Mouse (Mus musculus) hindbrain, embryonic 12.5 days (tissue): ENCODE data around the gene Slc25a34. TPM values are rescaled to one million over a fixed set of nuclear protein-coding genes. Genes with fewer than 3 reads are reported as not detected.

Source experiments
- ATAC-seq: fragments of 200-750 bp; cut with Nextera tagmentation; 2 replicates; pipeline ENCODE4 v1.8.0; 2017; ENCODE audit warnings: moderate TSS enrichment; ENCODE audit not compliant: low FRiP score
- H3K27ac ChIP-seq: fragments of 300-500 bp; sonication (generic); 2 replicates; pipeline ENCODE4 v1.5.1; 2016; ENCODE audit warnings: mild to moderate bottlenecking
- H3K27me3 ChIP-seq: fragments of 300-500 bp; sonication (generic); 2 replicates; pipeline ENCODE4 v1.6.1; 2016; ENCODE audit warnings: mild to moderate bottlenecking
- H3K36me3 ChIP-seq: fragments of 300-500 bp; sonication (generic); 2 replicates; pipeline ENCODE4 v1.6.1; 2016; ENCODE audit warnings: mild to moderate bottlenecking
- H3K4me1 ChIP-seq: fragments of 300-500 bp; sonication (generic); 2 replicates; pipeline ENCODE4 v1.6.1; 2016
- H3K4me2 ChIP-seq: fragments of 300-500 bp; sonication (generic); replicated peaks from 2 replicates; pipeline ENCODE4 v1.6.1; 2016; ENCODE audit warnings: mild to moderate bottlenecking
- H3K4me3 ChIP-seq: fragments of 300-500 bp; sonication (generic); 2 replicates; pipeline ENCODE4 v1.5.1; 2016; ENCODE audit warnings: mild to moderate bottlenecking
- H3K9ac ChIP-seq: fragments of 300-500 bp; sonication (generic); 2 replicates; pipeline ENCODE4 v1.6.1; 2016; ENCODE audit warnings: mild to moderate bottlenecking, moderate library complexity
- H3K9me3 ChIP-seq: fragments of 300-500 bp; sonication (generic); replicated peaks from 2 replicates; pipeline ENCODE4 v1.6.1; 2016; ENCODE audit warnings: mild to moderate bottlenecking
- WGBS: fragments of 180-500 bp; shearing (Covaris S2); methylation state at CpG from one replicate; pipeline ENCODE4 v1.1.7; 2016; 5-methylcytosine and 5-hydroxymethylcytosine counted together
- polyA plus RNA-seq: library from polyadenylated mRNA; unstranded; fragments of >200 nt; fragmentation: Nextera tagmentation; extraction: Ambion mirVana; gene quantifications from 2 replicates; pipeline ENCODE4 v1.2.1, GENCODE M21; 2016

Slc25a34 gene
- polyA plus RNA-seq, 1 experiment from 2014 or later = not detected

DNA sequence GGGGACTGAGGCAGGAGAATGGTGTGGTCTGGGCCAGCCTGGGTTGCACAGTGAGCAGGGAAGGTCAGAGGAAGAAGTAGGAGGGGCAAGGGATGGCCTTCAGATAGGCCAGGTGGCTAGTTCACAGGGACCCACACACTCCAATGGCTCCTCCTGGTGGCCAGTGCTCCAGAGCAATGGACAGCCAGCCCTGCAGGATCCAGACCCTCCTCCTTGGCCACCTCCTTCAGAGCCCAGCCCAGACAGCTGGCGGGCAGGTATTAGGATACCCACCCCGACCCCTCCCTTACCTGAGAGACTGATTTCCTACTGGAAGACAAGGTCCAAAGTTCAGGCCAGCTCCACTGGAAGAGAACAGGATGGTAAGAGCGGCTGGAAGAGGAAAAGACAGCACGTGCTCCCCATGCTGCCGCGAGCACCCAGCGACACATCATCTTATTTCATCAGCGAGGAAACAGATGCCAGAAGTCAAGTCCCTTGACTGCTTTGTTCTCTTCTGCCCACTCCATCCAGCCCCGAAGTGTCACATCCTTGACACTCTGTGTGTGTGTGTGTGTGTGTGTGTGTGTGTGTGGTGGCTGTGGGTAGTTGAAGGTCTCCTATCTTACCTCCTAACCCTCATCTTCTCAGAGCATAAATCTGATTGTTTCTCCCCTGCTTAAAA lies 27.9 kb downstream of the Slc25a34 start:
- no peak overlapping the region for H3K9ac ChIP-seq
- H3K27ac ChIP-seq = no peak overlapping the region
- peaks cover 23% of the 10 kb centered on the region for H3K27me3 ChIP-seq
- H3K4me2 ChIP-seq = no peak overlapping the region
- 88% methylated on average over 9 of the region's 9 CpGs for WGBS
- H3K36me3 ChIP-seq = peaks cover 7% of the 10 kb centered on the region; the same call in 1 of the 2 replicates
- no peak overlapping the region for H3K4me3 ChIP-seq
- H3K4me1 ChIP-seq = peaks cover 21% of the 10 kb centered on the region
- no peak for ATAC-seq
- H3K9me3 ChIP-seq = no peaks in the 10 kb centered on the region

DNA sequence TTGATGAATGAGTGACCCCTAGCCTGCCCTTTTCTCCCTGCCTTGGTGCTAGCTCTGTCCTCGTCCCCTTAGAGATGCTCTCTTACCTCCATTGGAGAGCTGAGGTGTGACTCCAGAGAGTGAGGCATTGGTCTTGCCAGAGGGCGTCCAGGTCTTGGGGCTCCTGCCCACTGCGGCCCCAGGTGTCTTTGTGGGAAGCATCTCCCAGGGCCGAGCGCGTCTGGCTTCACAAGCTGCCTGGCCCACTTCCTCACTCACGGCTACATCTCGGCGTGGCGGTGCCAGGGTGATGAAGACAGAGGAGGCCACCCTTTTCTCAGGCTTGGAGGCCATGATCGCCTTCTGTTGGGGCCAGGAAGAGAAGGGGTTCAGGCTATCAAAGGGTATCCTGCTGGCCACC lies 28.5 kb downstream of the Slc25a34 start:
- Histone ChIP-seq H3K4me2 (no peak overlapping the region), H3K4me3 (no peak overlapping the region), H3K9ac (no peak overlapping the region), H3K27me3 (peaks cover 17% of the 10 kb centered on the region), H3K36me3 (peaks cover 8% of the 10 kb centered on the region; the same call in 1 of the 2 replicates), H3K9me3 (no peaks in the 10 kb centered on the region), H3K4me1 (peaks cover 18% of the 10 kb centered on the region), H3K27ac (no peak overlapping the region)
- 91% methylated on average over 11 of the region's 11 CpGs for WGBS
- no peak for ATAC-seq

GRCm38 (mm10) chr4:141591547-141591946 lies 32.1 kb downstream of the Slc25a34 start:
- H3K4me3 ChIP-seq = no peak overlapping the region
- H3K36me3 ChIP-seq = peaks cover 13% of the 10 kb centered on the region
- WGBS = 29% methylated on average over 3 of the region's 3 CpGs
- H3K27ac ChIP-seq = no peak overlapping the region
- H3K27me3 ChIP-seq = no peaks in the 10 kb centered on the region
- no peaks in the 10 kb centered on the region for H3K9me3 ChIP-seq
- H3K4me1 ChIP-seq = no peaks in the 10 kb centered on the region
- no peak overlapping the region for H3K4me2 ChIP-seq
- no peak for ATAC-seq
- no peak overlapping the region for H3K9ac ChIP-seq

DNA sequence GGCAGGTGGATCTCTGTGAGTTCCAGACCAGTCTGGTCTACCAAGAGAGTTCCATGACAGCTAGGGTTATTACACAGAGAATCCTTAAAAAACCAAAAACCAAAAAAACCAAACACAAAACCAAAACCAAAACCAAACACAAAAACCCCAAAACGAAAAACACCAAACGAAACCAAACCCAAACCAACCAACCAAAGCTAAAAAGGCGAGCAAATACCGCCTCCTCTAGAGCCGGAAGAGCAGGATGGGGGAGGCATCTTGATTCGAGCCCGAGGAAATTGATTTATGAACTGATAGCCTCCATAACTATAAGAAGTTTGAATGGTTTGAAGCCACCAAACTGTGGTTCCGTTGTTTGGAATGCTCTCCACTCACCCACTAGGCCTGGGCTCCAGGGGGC lies 39.7 kb downstream of the Slc25a34 start:
- Histone ChIP-seq H3K9ac (no peak overlapping the region), H3K27me3 (no peaks in the 10 kb centered on the region), H3K27ac (no peak overlapping the region), H3K9me3 (no peaks in the 10 kb centered on the region), H3K4me1 (no peaks in the 10 kb centered on the region), H3K4me3 (no peak overlapping the region), H3K36me3 (peaks cover 24% of the 10 kb centered on the region; the same call in 1 of the 2 replicates), H3K4me2 (no peak overlapping the region)
- ATAC-seq = no peak
- WGBS = 91% methylated on average over 8 of the region's 8 CpGs

GRCm38 (mm10) chr4:141581051-141581450 lies 42.6 kb downstream of the Slc25a34 start:
- Histone ChIP-seq H3K4me1 (no peaks in the 10 kb centered on the region), H3K27ac (0 out of 2 replicates have a peak overlapping the region, but pooled peaks have one; percentile 44), H3K9me3 (no peaks in the 10 kb centered on the region), H3K4me2 (no peak overlapping the region), H3K27me3 (no peaks in the 10 kb centered on the region), H3K9ac (no peak overlapping the region), H3K4me3 (no peak overlapping the region), H3K36me3 (peaks cover 28% of the 10 kb centered on the region; the same call in 1 of the 2 replicates)
- 83% methylated on average over 13 of the region's 13 CpGs for WGBS
- ATAC-seq = no peak

- WGBS = 87% methylated on average over 3 of the region's 3 CpGs
- Histone ChIP-seq H3K36me3 (peaks cover 20% of the 10 kb centered on the region; the same call in 1 of the 2 replicates), H3K4me3 (no peak overlapping the region), H3K4me1 (no peaks in the 10 kb centered on the region), H3K27ac (no peak overlapping the region), H3K9me3 (no peaks in the 10 kb centered on the region), H3K9ac (no peak overlapping the region), H3K27me3 (no peaks in the 10 kb centered on the region), H3K4me2 (no peak overlapping the region)
- ATAC-seq = no peak
Measured at GRCm38 (mm10) chr4:141578833-141579232, 44.8 kb downstream of the Slc25a34 start.

DNA sequence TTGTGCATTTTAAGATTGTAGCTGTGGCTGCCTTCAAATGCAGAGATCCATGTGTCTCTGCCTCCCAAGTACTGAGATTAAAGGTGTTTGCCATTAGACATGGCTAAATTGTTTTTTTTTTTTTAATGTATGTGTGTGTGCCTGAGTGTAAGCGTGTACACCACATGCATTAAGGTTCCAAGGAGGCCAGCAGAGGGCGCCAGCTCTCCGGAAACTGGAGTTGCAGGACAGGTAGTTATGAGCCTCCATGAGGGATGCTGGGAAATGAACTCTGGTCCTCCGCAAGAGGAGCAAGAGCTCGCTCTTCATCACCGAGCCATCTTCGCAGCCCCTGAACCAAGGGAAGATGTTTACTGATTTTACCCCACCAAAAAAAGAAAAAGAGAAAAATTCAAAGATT lies 46.7 kb downstream of the Slc25a34 start:
- 90% methylated on average over 7 of the region's 7 CpGs for WGBS
- ATAC-seq = no peak
- Histone ChIP-seq H3K4me3 (no peak overlapping the region), H3K4me1 (no peaks in the 10 kb centered on the region), H3K4me2 (no peak overlapping the region), H3K36me3 (peaks cover 17% of the 10 kb centered on the region; the same call in 1 of the 2 replicates), H3K27me3 (no peaks in the 10 kb centered on the region), H3K27ac (no peak overlapping the region), H3K9ac (no peak overlapping the region), H3K9me3 (no peaks in the 10 kb centered on the region)

- H3K4me3 ChIP-seq = no peak overlapping the region
- peaks cover 17% of the 10 kb centered on the region; the same call in 1 of the 2 replicates for H3K36me3 ChIP-seq
- no peak for ATAC-seq
- no peaks in the 10 kb centered on the region for H3K9me3 ChIP-seq
- H3K4me1 ChIP-seq = no peaks in the 10 kb centered on the region
- WGBS = 83% methylated on average over 11 of the region's 11 CpGs
- H3K9ac ChIP-seq = no peak overlapping the region
- no peaks in the 10 kb centered on the region for H3K27me3 ChIP-seq
- H3K27ac ChIP-seq = no peak overlapping the region
- no peak overlapping the region for H3K4me2 ChIP-seq
Measured at GRCm38 (mm10) chr4:141576404-141576803, 47.2 kb downstream of the Slc25a34 start.

- ATAC-seq = no peak
- H3K9ac ChIP-seq = no peak overlapping the region
- peaks cover 12% of the 10 kb centered on the region; the same call in 1 of the 2 replicates for H3K36me3 ChIP-seq
- H3K27me3 ChIP-seq = no peaks in the 10 kb centered on the region
- H3K4me2 ChIP-seq = no peak overlapping the region
- no peaks in the 10 kb centered on the region for H3K4me1 ChIP-seq
- no peak overlapping the region for H3K4me3 ChIP-seq
- H3K9me3 ChIP-seq = no peaks in the 10 kb centered on the region
- 43% methylated on average over 27 of the region's 27 CpGs for WGBS
- no peak overlapping the region for H3K27ac ChIP-seq
Measured at GRCm38 (mm10) chr4:141574789-141575702, 48.6 kb downstream of the Slc25a34 start.

DNA sequence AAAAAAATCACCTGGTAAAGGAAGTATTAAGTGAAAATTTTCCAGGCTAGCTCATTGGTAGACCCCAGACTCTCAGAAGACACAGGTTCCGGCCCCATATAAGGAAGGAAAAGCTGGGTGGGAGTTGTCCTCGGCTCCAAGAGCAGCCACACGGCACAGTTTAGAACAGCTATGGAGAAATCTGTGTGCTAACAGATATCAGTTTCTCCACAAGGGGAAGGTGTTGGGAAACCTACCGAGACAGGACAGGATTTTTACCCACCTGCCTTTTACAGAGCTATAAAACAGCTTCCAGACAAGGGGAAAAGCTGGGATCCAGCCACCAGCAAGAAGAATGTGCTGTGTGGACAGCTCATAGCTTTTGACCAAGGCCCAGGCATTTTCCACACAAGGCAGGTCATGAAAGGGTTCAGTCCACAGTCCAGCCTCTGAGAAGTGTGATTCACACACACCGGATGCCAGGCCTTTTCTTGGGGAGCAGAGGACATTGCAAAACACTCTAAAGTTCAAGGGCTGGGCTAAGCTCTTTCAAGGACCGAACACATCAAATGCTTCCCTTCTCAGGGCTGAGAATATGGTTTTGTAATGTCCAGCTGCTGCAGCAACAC lies 50.2 kb downstream of the Slc25a34 start:
- no peak overlapping the region for H3K27ac ChIP-seq
- H3K4me2 ChIP-seq = no peak overlapping the region
- no peaks in the 10 kb centered on the region for H3K27me3 ChIP-seq
- ATAC-seq = no peak
- no peaks in the 10 kb centered on the region for H3K9me3 ChIP-seq
- peaks cover 9% of the 10 kb centered on the region; the same call in 1 of the 2 replicates for H3K36me3 ChIP-seq
- 75% methylated on average over 6 of the region's 6 CpGs for WGBS
- no peaks in the 10 kb centered on the region for H3K4me1 ChIP-seq
- no peak overlapping the region for H3K9ac ChIP-seq
- no peak overlapping the region for H3K4me3 ChIP-seq

DNA sequence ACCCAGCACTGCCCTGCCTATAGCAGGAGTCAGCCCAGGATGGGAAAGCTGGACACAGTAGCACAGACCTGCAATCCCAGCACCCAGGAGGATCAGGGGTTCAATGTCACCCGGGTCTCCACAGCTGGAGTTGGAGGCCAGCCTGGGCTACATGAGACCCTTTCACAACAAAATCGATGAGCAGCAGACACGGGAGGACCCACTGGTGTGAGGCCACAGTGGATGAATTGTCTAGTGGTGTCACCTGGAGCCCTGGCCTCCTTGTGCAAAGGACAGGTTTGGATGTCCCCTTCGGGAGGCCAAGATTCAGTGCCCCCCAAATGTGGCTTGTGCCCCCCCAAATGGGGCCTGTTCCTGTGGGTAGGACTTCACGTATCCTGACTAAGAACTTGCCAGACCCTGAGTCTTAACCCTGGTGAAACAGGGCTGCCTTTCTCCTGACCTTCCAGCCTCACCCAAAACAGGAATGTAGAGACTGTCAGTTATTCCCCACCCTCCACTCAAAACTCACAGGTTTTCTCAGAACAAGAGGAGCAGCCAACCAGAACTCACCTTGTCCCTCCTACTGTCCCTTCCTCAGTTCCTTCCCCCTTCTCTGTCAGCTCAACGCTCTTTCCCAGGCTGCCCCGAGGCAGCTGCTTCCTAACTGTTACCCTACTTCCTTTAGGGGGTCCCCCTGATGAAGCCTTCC lies 50.8 kb downstream of the Slc25a34 start:
- Histone ChIP-seq H3K4me3 (no peak overlapping the region), H3K4me2 (no peak overlapping the region), H3K27me3 (no peaks in the 10 kb centered on the region), H3K36me3 (peaks cover 9% of the 10 kb centered on the region; the same call in 1 of the 2 replicates), H3K9ac (no peak overlapping the region), H3K4me1 (no peaks in the 10 kb centered on the region), H3K9me3 (no peaks in the 10 kb centered on the region), H3K27ac (no peak overlapping the region)
- 82% methylated on average over 7 of the region's 7 CpGs for WGBS
- no peak for ATAC-seq

DNA sequence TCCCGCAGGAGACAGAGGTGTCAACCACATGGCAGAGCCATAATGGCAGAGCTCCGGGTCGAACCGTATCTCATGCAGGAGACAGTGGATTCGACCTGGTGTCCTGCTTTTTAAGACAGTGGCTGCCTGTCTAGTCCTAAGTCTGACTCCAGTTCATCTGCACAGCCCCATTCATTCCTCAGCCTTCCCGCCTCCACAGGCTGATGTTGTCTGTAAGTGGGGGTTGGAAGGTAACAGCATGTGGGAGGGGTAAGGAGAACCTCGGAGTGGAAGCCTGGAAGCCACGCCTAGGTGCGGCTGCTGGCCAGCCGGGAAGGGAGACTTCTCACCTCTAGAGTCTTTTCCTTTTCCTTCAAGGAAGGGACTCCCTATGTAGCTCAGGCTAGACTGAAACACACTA lies 51.7 kb downstream of the Slc25a34 start:
- H3K4me1 ChIP-seq = no peaks in the 10 kb centered on the region
- H3K4me3 ChIP-seq = no peak overlapping the region
- H3K36me3 ChIP-seq = 0 out of 2 replicates have a peak, but pooled peaks cover 3% of the 10 kb centered on the region
- no peaks in the 10 kb centered on the region for H3K9me3 ChIP-seq
- H3K9ac ChIP-seq = no peak overlapping the region
- no peaks in the 10 kb centered on the region for H3K27me3 ChIP-seq
- H3K4me2 ChIP-seq = no peak overlapping the region
- no peak for ATAC-seq
- no peak overlapping the region for H3K27ac ChIP-seq
- 82% methylated on average over 10 of the region's 10 CpGs for WGBS
